Mouse (Mus musculus) B cell, adult 62 days (primary cell): ENCODE data around the gene Arhgef18. TPM values are rescaled to one million over a fixed set of nuclear protein-coding genes. Genes with fewer than 3 reads are reported as not detected.

Source experiments
- total RNA-seq: library from RNA; stranded (reverse); gene quantifications from 4 replicates; pipeline ENCODE4 v1.2.4, GENCODE M21; 2023

Gene Arhgef18
- 236 to 278 TPM (median 251 TPM) in 4 replicates for total RNA-seq

GRCm38 (mm10) chr8:3392771-3393710, at the start of gene Arhgef18:
Gene Arhgef18 (plus strand): TSS chr8:3393006.

GRCm38 (mm10) chr8:3353189-3353810, 39.5 kb upstream of the Arhgef18 start, which contains the start of gene A430078G23Rik:
Gene A430078G23Rik (plus strand): TSS chr8:3353415.

GRCm38 (mm10) chr8:3467006-3467885, 74.4 kb downstream of the Arhgef18 start, which contains the start of gene Pex11g:
Gene Pex11g (minus strand): TSS chr8:3467680.

GRCm38 (mm10) chr8:3470562-3470961, 77.8 kb downstream of the Arhgef18 start, which contains the start of gene Tex45:
Gene Tex45 (plus strand): TSS chr8:3470862.

GRCm38 (mm10) chr8:3492901-3493844, 100.4 kb downstream of the Arhgef18 start, which contains the start of gene Zfp358:
Gene Zfp358 (plus strand): TSS chr8:3493138.

GRCm38 (mm10) chr8:3500235-3501090, 107.7 kb downstream of the Arhgef18 start, which contains the start of gene Mcoln1:
Gene Mcoln1 (plus strand): TSS chr8:3500457.

Other genes starting within 250 kb of the Arhgef18 start
- gene Insr, start 113.4 kb upstream of the Arhgef18 start, total RNA-seq = 41.4 to 55.6 TPM (median 47.4 TPM) in 4 replicates
- gene A430078G23Rik, start 39.6 kb upstream of the Arhgef18 start, total RNA-seq = 228 to 237 TPM (median 235 TPM) in 4 replicates
- gene Pex11g, start 74.7 kb downstream of the Arhgef18 start, total RNA-seq = 0.85 to 2.6 TPM (median 1.6 TPM) in 4 replicates
- gene Tex45, start 77.9 kb downstream of the Arhgef18 start, total RNA-seq = 6.5 to 8.4 TPM (median 7.2 TPM) in 4 replicates
- 6.4 to 9.4 TPM (median 7.2 TPM) in 4 replicates for gene Zfp358, start 100.1 kb downstream of the Arhgef18 start, total RNA-seq
- gene Mcoln1, start 107.5 kb downstream of the Arhgef18 start, total RNA-seq = 99.2 to 105 TPM (median 101 TPM) in 4 replicates
- gene Pnpla6, start 122.4 kb downstream of the Arhgef18 start, total RNA-seq = 59.4 to 70.3 TPM (median 68.0 TPM) in 4 replicates
- gene C330021F23Rik, start 175.0 kb downstream of the Arhgef18 start, total RNA-seq = not detected in 4 replicates
- gene Camsap3, start 194.3 kb downstream of the Arhgef18 start, total RNA-seq = 0.30 to 0.66 TPM (median 0.60 TPM) in 3 of 4 replicates, not detected in the other
- 89.5 to 105 TPM (median 96.8 TPM) in 4 replicates for gene Xab2, start 228.3 kb downstream of the Arhgef18 start, total RNA-seq
- 61.5 to 75.3 TPM (median 69.8 TPM) in 4 replicates for gene Pet100, start 228.5 kb downstream of the Arhgef18 start, total RNA-seq
- not detected in 4 replicates for gene Pcp2, start 232.5 kb downstream of the Arhgef18 start, total RNA-seq
- 233 to 293 TPM (median 262 TPM) in 4 replicates for gene Stxbp2, start 237.9 kb downstream of the Arhgef18 start, total RNA-seq